Mouse (Mus musculus) embryonic fibroblast, embryonic 13.5 days (primary cell): ENCODE data around the gene Gzmk. TPM values are rescaled to one million over a fixed set of nuclear protein-coding genes. Genes with fewer than 3 reads are reported as not detected.
"Not testable (repeated sequence)": the region's sequence is repeated elsewhere in the genome, so short reads cannot be mapped to it uniquely, and the experiment has no call there.

Experiments used
- H3K27ac ChIP-seq: 2 replicates; pipeline ENCODE4 v1.5.1; 2012; ENCODE audit warnings: low read length, control low read depth, inconsistent platforms; ENCODE audit not compliant: insufficient read depth
- H3K4me1 ChIP-seq: 2 replicates; pipeline ENCODE4 v1.6.1; 2011; ENCODE audit warnings: low read length; ENCODE audit not compliant: control insufficient read depth, insufficient read depth
- H3K4me3 ChIP-seq: 2 replicates; pipeline ENCODE4 v1.5.1; 2011; ENCODE audit warnings: mild to moderate bottlenecking, control low read depth, low read length; ENCODE audit not compliant: insufficient read depth
- CTCF ChIP-seq: IDR thresholded peaks from 2 replicates; pipeline ENCODE4 v1.5.1; 2011; ENCODE audit warnings: mild to moderate bottlenecking, control low read depth, low read length, moderate library complexity, borderline replicate concordance; ENCODE audit not compliant: insufficient read depth
- POLR2A ChIP-seq: IDR thresholded peaks from 2 replicates; pipeline ENCODE4 v1.6.1; 2011; ENCODE audit warnings: low read depth, mild to moderate bottlenecking, control low read depth, low read length, moderate library complexity
- polyA plus RNA-seq: library from polyadenylated mRNA; stranded (reverse); fragments of >200 nt; gene quantifications from 2 replicates; pipeline ENCODE4 v1.2.4, GENCODE M21; 2011; ENCODE audit warnings: low read depth; ENCODE audit not compliant: missing spikeins, insufficient read length

Gzmk gene
- polyA plus RNA-seq = not detected in 2 replicates

- Histone ChIP-seq H3K4me1 (peaks cover 5% of the 10 kb centered on the region; the same call in 1 of the 2 replicates), H3K4me3 (no peak within 1 kb of the TSS), H3K27ac (no peak within 1 kb of the TSS)
- TF ChIP-seq POLR2A (no peak), CTCF (no peak)
Measured at GRCm38 (mm10) chr13:113225811-113226210, at the start of gene Gzmk. Gene Gzmk, minus strand, starts transcription at chr13:113225908.

- Histone ChIP-seq H3K4me1 (0 out of 2 replicates have a peak, but pooled peaks cover 8% of the 10 kb centered on the region), H3K4me3 (no peak overlapping the region), H3K27ac (no peak overlapping the region)
- TF ChIP-seq CTCF = no peak
- no peak for TF ChIP-seq POLR2A
Measured at GRCm38 (mm10) chr13:113271189-113271588, 45.5 kb upstream of the Gzmk start.

GRCm38 (mm10) chr13:113269777-113270776, 44.4 kb upstream of the Gzmk start:
- Histone ChIP-seq H3K27ac (no peak overlapping the region; the same call in 1 of the 2 replicates), H3K4me3 (no peak overlapping the region), H3K4me1 (0 out of 2 replicates have a peak, but pooled peaks cover 8% of the 10 kb centered on the region)
- TF ChIP-seq CTCF (peak; percentile 98), POLR2A (no peak)

GRCm38 (mm10) chr13:113267204-113267603, 41.5 kb upstream of the Gzmk start:
- H3K4me1 ChIP-seq = peaks cover 12% of the 10 kb centered on the region
- TF ChIP-seq CTCF = no peak
- no peak for TF ChIP-seq POLR2A
- H3K4me3 ChIP-seq = no peak overlapping the region
- no peak overlapping the region for H3K27ac ChIP-seq

GRCm38 (mm10) chr13:113266495-113266951, 40.8 kb upstream of the Gzmk start:
- no peak overlapping the region for H3K27ac ChIP-seq
- TF ChIP-seq POLR2A = no peak
- no peak for TF ChIP-seq CTCF
- peaks cover 12% of the 10 kb centered on the region for H3K4me1 ChIP-seq
- no peak overlapping the region for H3K4me3 ChIP-seq

GRCm38 (mm10) chr13:113265257-113265656, 39.5 kb upstream of the Gzmk start:
- H3K4me1 ChIP-seq = peaks cover 7% of the 10 kb centered on the region
- TF ChIP-seq CTCF = no peak
- no peak for TF ChIP-seq POLR2A
- no peak overlapping the region for H3K4me3 ChIP-seq
- no peak overlapping the region for H3K27ac ChIP-seq

GRCm38 (mm10) chr13:113262822-113263221, 37.1 kb upstream of the Gzmk start:
- TF ChIP-seq POLR2A (no peak), CTCF (no peak)
- Histone ChIP-seq H3K27ac (no peak overlapping the region), H3K4me3 (no peak overlapping the region), H3K4me1 (peaks cover 5% of the 10 kb centered on the region)

- Histone ChIP-seq H3K4me1 (peaks cover 5% of the 10 kb centered on the region), H3K4me3 (no peak overlapping the region), H3K27ac (peak overlapping the region; percentile 77)
- TF ChIP-seq POLR2A (no peak), CTCF (no peak)
Measured at GRCm38 (mm10) chr13:113259237-113259636, 33.5 kb upstream of the Gzmk start.

GRCm38 (mm10) chr13:113257190-113257589, 31.5 kb upstream of the Gzmk start:
- H3K4me3 ChIP-seq = no peak overlapping the region
- H3K27ac ChIP-seq = no peak overlapping the region
- TF ChIP-seq CTCF = peak; percentile 42; the same call in 1 of the 2 replicates
- TF ChIP-seq POLR2A = no peak
- no peaks in the 10 kb centered on the region; the same call in 1 of the 2 replicates for H3K4me1 ChIP-seq

- H3K27ac ChIP-seq = no peak overlapping the region
- no peaks in the 10 kb centered on the region; the same call in 1 of the 2 replicates for H3K4me1 ChIP-seq
- H3K4me3 ChIP-seq = no peak overlapping the region
- TF ChIP-seq POLR2A = no peak
- no peak for TF ChIP-seq CTCF
Measured at GRCm38 (mm10) chr13:113256766-113257165, 31.1 kb upstream of the Gzmk start.

- not testable (repeated sequence) for H3K4me3 ChIP-seq, H3K4me1 ChIP-seq
Measured at GRCm38 (mm10) chr13:113252580-113252979, 26.9 kb upstream of the Gzmk start.

More at GRCm38 (mm10) chr13:113252580-113252979, 26.9 kb upstream of the Gzmk start:
- not testable (repeated sequence) for H3K27ac ChIP-seq
